Mouse (Mus musculus) embryonic fibroblast, embryonic 13.5 days (primary cell): ENCODE data around the gene Nmnat3. TPM values are rescaled to one million over a fixed set of nuclear protein-coding genes. Genes with fewer than 3 reads are reported as not detected.

ENCODE experiments used
- H3K27ac ChIP-seq: 2 replicates; pipeline ENCODE4 v1.5.1; 2012; ENCODE audit warnings: low read length, control low read depth, inconsistent platforms; ENCODE audit not compliant: insufficient read depth
- H3K4me1 ChIP-seq: 2 replicates; pipeline ENCODE4 v1.6.1; 2011; ENCODE audit warnings: low read length; ENCODE audit not compliant: control insufficient read depth, insufficient read depth
- H3K4me3 ChIP-seq: 2 replicates; pipeline ENCODE4 v1.5.1; 2011; ENCODE audit warnings: mild to moderate bottlenecking, control low read depth, low read length; ENCODE audit not compliant: insufficient read depth
- CTCF ChIP-seq: IDR thresholded peaks from 2 replicates; pipeline ENCODE4 v1.5.1; 2011; ENCODE audit warnings: mild to moderate bottlenecking, control low read depth, low read length, moderate library complexity, borderline replicate concordance; ENCODE audit not compliant: insufficient read depth
- POLR2A ChIP-seq: IDR thresholded peaks from 2 replicates; pipeline ENCODE4 v1.6.1; 2011; ENCODE audit warnings: low read depth, mild to moderate bottlenecking, control low read depth, low read length, moderate library complexity
- polyA plus RNA-seq: library from polyadenylated mRNA; stranded (reverse); fragments of >200 nt; gene quantifications from 2 replicates; pipeline ENCODE4 v1.2.4, GENCODE M21; 2011; ENCODE audit warnings: low read depth; ENCODE audit not compliant: missing spikeins, insufficient read length

The Nmnat3 gene
- polyA plus RNA-seq, 1 experiment = 5.1 TPM

GRCm38 (mm10) chr9:98311316-98311965, 24.2 kb downstream of the Nmnat3 start:
- no peak overlapping the region for H3K4me3 ChIP-seq
- peaks cover 8% of the 10 kb centered on the region for H3K4me1 ChIP-seq
- TF ChIP-seq CTCF = no peak
- no peak for TF ChIP-seq POLR2A
- no peak overlapping the region for H3K27ac ChIP-seq

- Histone ChIP-seq H3K27ac (no peak overlapping the region), H3K4me3 (no peak overlapping the region), H3K4me1 (peaks cover 8% of the 10 kb centered on the region)
- no peak for TF ChIP-seq POLR2A
- TF ChIP-seq CTCF = no peak
Measured at GRCm38 (mm10) chr9:98312622-98313374, 25.6 kb downstream of the Nmnat3 start.

GRCm38 (mm10) chr9:98313587-98313986, 26.4 kb downstream of the Nmnat3 start:
- Histone ChIP-seq H3K4me1 (peaks cover 8% of the 10 kb centered on the region), H3K27ac (0 out of 2 replicates have a peak overlapping the region, but pooled peaks have one; percentile 3), H3K4me3 (no peak overlapping the region)
- TF ChIP-seq CTCF (no peak), POLR2A (no peak)

- Histone ChIP-seq H3K27ac (peak overlapping the region; percentile 49; the same call in 1 of the 2 replicates), H3K4me1 (peaks cover 8% of the 10 kb centered on the region), H3K4me3 (no peak overlapping the region)
- no peak for TF ChIP-seq CTCF
- TF ChIP-seq POLR2A = no peak
Measured at GRCm38 (mm10) chr9:98314059-98314650, 26.9 kb downstream of the Nmnat3 start.

GRCm38 (mm10) chr9:98317897-98318296, 30.7 kb downstream of the Nmnat3 start:
- Histone ChIP-seq H3K4me3 (no peak overlapping the region), H3K27ac (no peak overlapping the region), H3K4me1 (peaks cover 8% of the 10 kb centered on the region)
- TF ChIP-seq POLR2A = no peak
- TF ChIP-seq CTCF = no peak

GRCm38 (mm10) chr9:98318875-98319274, 31.6 kb downstream of the Nmnat3 start:
- H3K4me3 ChIP-seq = no peak overlapping the region
- H3K27ac ChIP-seq = no peak overlapping the region
- no peak for TF ChIP-seq POLR2A
- TF ChIP-seq CTCF = no peak
- peaks cover 4% of the 10 kb centered on the region for H3K4me1 ChIP-seq

- Histone ChIP-seq H3K27ac (no peak overlapping the region), H3K4me3 (no peak overlapping the region), H3K4me1 (no peaks in the 10 kb centered on the region)
- TF ChIP-seq POLR2A = no peak
- TF ChIP-seq CTCF = no peak
Measured at GRCm38 (mm10) chr9:98320785-98321184, 33.5 kb downstream of the Nmnat3 start.

GRCm38 (mm10) chr9:98326088-98326487, 38.9 kb downstream of the Nmnat3 start:
- Histone ChIP-seq H3K27ac (no peak overlapping the region), H3K4me1 (no peaks in the 10 kb centered on the region), H3K4me3 (no peak overlapping the region)
- TF ChIP-seq CTCF = no peak

GRCm38 (mm10) chr9:98328415-98329176, 41.4 kb downstream of the Nmnat3 start:
- no peak for TF ChIP-seq POLR2A
- TF ChIP-seq CTCF = no peak
- Histone ChIP-seq H3K4me1 (no peaks in the 10 kb centered on the region), H3K27ac (no peak overlapping the region), H3K4me3 (no peak overlapping the region)
